Mouse (Mus musculus) neural tube, embryonic 14.5 days (tissue): ENCODE measurements around the gene Plekhg6. TPM values are rescaled to one million over a fixed set of nuclear protein-coding genes. Genes with fewer than 3 reads are reported as not detected.

Experiments
- ATAC-seq: fragments of 200-750 bp; cut with Nextera tagmentation; 2 replicates; pipeline ENCODE4 v1.8.0; 2017; ENCODE audit warnings: low read depth, mild to moderate bottlenecking, moderate TSS enrichment, moderate library complexity
- H3K27ac ChIP-seq: fragments of 300-500 bp; sonication (generic); 2 replicates; pipeline ENCODE4 v1.5.1; 2014; ENCODE audit warnings: low read depth, mild to moderate bottlenecking, control low read depth, low read length, moderate library complexity, mixed read lengths
- H3K27me3 ChIP-seq: fragments of 300-500 bp; sonication (generic); 2 replicates; pipeline ENCODE4 v1.6.1; 2014; ENCODE audit warnings: low read length; ENCODE audit not compliant: control insufficient read depth, insufficient read depth
- H3K36me3 ChIP-seq: fragments of 300-500 bp; sonication (generic); 2 replicates; pipeline ENCODE4 v1.6.1; 2014; ENCODE audit warnings: low read length, mixed read lengths; ENCODE audit not compliant: control insufficient read depth, insufficient read depth
- H3K4me1 ChIP-seq: fragments of 300-500 bp; sonication (generic); 2 replicates; pipeline ENCODE4 v1.6.1; 2014; ENCODE audit warnings: low read length; ENCODE audit not compliant: control insufficient read depth, insufficient read depth
- H3K4me2 ChIP-seq: fragments of 300-500 bp; sonication (generic); 2 replicates; pipeline ENCODE4 v1.6.1; 2014; ENCODE audit warnings: mild to moderate bottlenecking, low read depth, low read length, control low read depth
- H3K4me3 ChIP-seq: fragments of 300-500 bp; sonication (generic); 2 replicates; pipeline ENCODE4 v1.5.1; 2014; ENCODE audit warnings: low read depth, low read length, control low read depth, mixed read lengths
- H3K9ac ChIP-seq: fragments of 300-500 bp; sonication (generic); replicated peaks from 2 replicates; pipeline ENCODE4 v1.6.1; 2014; ENCODE audit warnings: low read depth, mild to moderate bottlenecking, control low read depth, low read length, mixed read lengths
- H3K9me3 ChIP-seq: fragments of 300-500 bp; sonication (generic); 2 replicates; pipeline ENCODE4 v1.6.1; 2016; ENCODE audit warnings: low read length; ENCODE audit not compliant: control insufficient read depth
- WGBS: fragments of 180-500 bp; shearing (Covaris S2); extraction: QIAGEN DNeasy Blood & Tissue Kit; methylation state at CpG from one replicate; pipeline ENCODE4 v1.1.7; 2014; 5-methylcytosine and 5-hydroxymethylcytosine counted together
- polyA plus RNA-seq: library from polyadenylated mRNA; unstranded; fragments of >200 nt; fragmentation: Nextera tagmentation; extraction: Ambion mirVana; gene quantifications from 2 replicates; pipeline ENCODE4 v1.2.1, GENCODE M21; 2014

Gene Plekhg6
- polyA plus RNA-seq, 1 experiment from 2014 or later: 0.09 TPM

GRCm38 (mm10) chr6:125330626-125331326 lies 49.8 kb downstream of the Plekhg6 start:
- no peaks in the 10 kb centered on the region for H3K4me1 ChIP-seq
- H3K9me3 ChIP-seq: no peaks in the 10 kb centered on the region
- peak overlapping the region; percentile 36 for H3K4me3 ChIP-seq
- peak overlapping the region; percentile 56 for H3K4me2 ChIP-seq
- no peaks in the 10 kb centered on the region for H3K36me3 ChIP-seq
- no peak overlapping the region for H3K27ac ChIP-seq
- peak overlapping the region; percentile 50 for H3K9ac ChIP-seq
- H3K27me3 ChIP-seq: no peaks in the 10 kb centered on the region
- ATAC-seq: peak; percentile 87
- WGBS: under 1% methylated on average over 39 of the region's 39 CpGs

GRCm38 (mm10) chr6:125328243-125328642 lies 52.4 kb downstream of the Plekhg6 start:
- no peak overlapping the region for H3K4me2 ChIP-seq
- no peaks in the 10 kb centered on the region for H3K9me3 ChIP-seq
- no peak overlapping the region for H3K4me3 ChIP-seq
- H3K36me3 ChIP-seq: no peaks in the 10 kb centered on the region
- H3K4me1 ChIP-seq: no peaks in the 10 kb centered on the region
- H3K9ac ChIP-seq: no peak overlapping the region
- H3K27me3 ChIP-seq: no peaks in the 10 kb centered on the region
- 84% methylated on average over 5 of the region's 5 CpGs for WGBS
- no peak for ATAC-seq
- no peak overlapping the region for H3K27ac ChIP-seq

- no peaks in the 10 kb centered on the region for H3K9me3 ChIP-seq
- no peak overlapping the region for H3K9ac ChIP-seq
- H3K4me2 ChIP-seq: no peak overlapping the region
- H3K27ac ChIP-seq: no peak overlapping the region
- H3K27me3 ChIP-seq: peaks cover 8% of the 10 kb centered on the region
- ATAC-seq: no peak
- 72% methylated on average over 6 of the region's 6 CpGs for WGBS
- no peaks in the 10 kb centered on the region for H3K4me1 ChIP-seq
- no peaks in the 10 kb centered on the region for H3K36me3 ChIP-seq
- H3K4me3 ChIP-seq: no peak overlapping the region
Observed at GRCm38 (mm10) chr6:125325337-125325736, 55.3 kb downstream of the Plekhg6 start.

- H3K4me1 ChIP-seq: no peaks in the 10 kb centered on the region
- no peak overlapping the region for H3K27ac ChIP-seq
- peaks cover 8% of the 10 kb centered on the region for H3K27me3 ChIP-seq
- ATAC-seq: no peak
- no peak overlapping the region for H3K4me3 ChIP-seq
- no peak overlapping the region for H3K9ac ChIP-seq
- H3K36me3 ChIP-seq: no peaks in the 10 kb centered on the region
- no peaks in the 10 kb centered on the region for H3K9me3 ChIP-seq
- H3K4me2 ChIP-seq: no peak overlapping the region
- 67% methylated on average over 6 of the region's 6 CpGs for WGBS
Observed at GRCm38 (mm10) chr6:125323547-125323946, 57.0 kb downstream of the Plekhg6 start.

- H3K4me1 ChIP-seq: no peaks in the 10 kb centered on the region
- peaks cover 8% of the 10 kb centered on the region for H3K27me3 ChIP-seq
- H3K36me3 ChIP-seq: no peaks in the 10 kb centered on the region
- H3K4me2 ChIP-seq: no peak overlapping the region
- no peak overlapping the region for H3K9ac ChIP-seq
- no peaks in the 10 kb centered on the region for H3K9me3 ChIP-seq
- H3K4me3 ChIP-seq: no peak overlapping the region
- WGBS: 47% methylated on average over 13 of the region's 13 CpGs
- ATAC-seq: no peak
- no peak overlapping the region for H3K27ac ChIP-seq
Observed at GRCm38 (mm10) chr6:125322794-125323193, 57.8 kb downstream of the Plekhg6 start.

GRCm38 (mm10) chr6:125321114-125321855 lies 59.3 kb downstream of the Plekhg6 start:
- Histone ChIP-seq H3K9ac (no peak overlapping the region), H3K4me1 (no peaks in the 10 kb centered on the region), H3K4me2 (no peak overlapping the region), H3K36me3 (no peaks in the 10 kb centered on the region), H3K9me3 (no peaks in the 10 kb centered on the region), H3K27ac (no peak overlapping the region), H3K4me3 (no peak overlapping the region), H3K27me3 (peaks cover 8% of the 10 kb centered on the region)
- ATAC-seq: no peak
- WGBS: 5% methylated on average over 26 of the region's 26 CpGs

GRCm38 (mm10) chr6:125320323-125320722 lies 60.3 kb downstream of the Plekhg6 start, which contains the start of gene Scnn1a:
Scnn1a (plus strand) TSS chr6:125320659.
- no peak within 1 kb of the TSS for H3K27ac ChIP-seq
- no peaks in the 10 kb centered on the region for H3K4me1 ChIP-seq
- no peak within 1 kb of the TSS for H3K4me2 ChIP-seq
- no peaks in the 10 kb centered on the region for H3K36me3 ChIP-seq
- no peak within 1 kb of the TSS for H3K9ac ChIP-seq
- no peaks in the 10 kb centered on the region for H3K9me3 ChIP-seq
- 83% methylated on average over 1 of the region's 1 CpGs for WGBS
- ATAC-seq: no peak
- peaks cover 8% of the 10 kb centered on the region for H3K27me3 ChIP-seq
- H3K4me3 ChIP-seq: no peak within 1 kb of the TSS

- Histone ChIP-seq H3K4me3 (no peak overlapping the region), H3K36me3 (no peaks in the 10 kb centered on the region), H3K9me3 (no peaks in the 10 kb centered on the region), H3K27me3 (peaks cover 8% of the 10 kb centered on the region), H3K27ac (no peak overlapping the region), H3K4me1 (no peaks in the 10 kb centered on the region), H3K9ac (no peak overlapping the region), H3K4me2 (no peak overlapping the region)
- no peak for ATAC-seq
Observed at GRCm38 (mm10) chr6:125319919-125320296, 60.7 kb downstream of the Plekhg6 start.
